Mouse (Mus musculus): ENCODE results near the gene Tpi1.

GRCm38 (mm10) chr6:124834512-124835081 is 20.5 kb upstream of the Tpi1 start:
- TF ChIP-seq GATA1 (IDR thresholded peaks at IDR 0.05; ENCODE audit: borderline replicate concordance, low read length) (no peak), FLI1 (IDR thresholded peaks at IDR 0.05; ENCODE audit: low read length) (no peak)

All from megakaryocyte, embryonic 14.5 days (primary cell).